30 mouse cellular contexts compared by ENCODE assay signal in genomic region chrX:150435367-150435766, GRCm38 (mm10). TPM values are rescaled to one million over a fixed set of nuclear protein-coding genes. Genes with fewer than 3 reads are reported as not detected.
A peak's percentile ranks its signal among the peaks of the same experiment; 100 is the strongest.
DNase-seq lines count a peak whose midpoint lies in the region; ATAC-seq and TF ChIP-seq lines count a peak whose summit lies in the region.
"Had no signal": no experiment of that assay in that cellular context is flagged by ENCODE, and none has a peak within 500 bp of the region (broad histone marks: within the 10 kb centered on the region; RNA-seq: fewer than 3 reads in every experiment).

No protein-coding gene starts in this region.

- no peak overlapping the region for H3K27ac ChIP-seq in liver, embryonic 12.5 days
- no peak overlapping the region for H3K27ac ChIP-seq in liver, postnatal 0 days (ENCODE audit: low read depth)
- H3K27ac ChIP-seq: embryonic facial prominence, embryonic 13.5 days; forebrain, embryonic 12.5 days; heart, embryonic 10.5 days; hindbrain, embryonic 13.5 days; layer of hippocampus, adult 2 months; left cerebral cortex, adult 2 months; limb, embryonic 13.5 days had no signal

- no peak for TF ChIP-seq CTCF in liver, postnatal 0 days (IDR thresholded peaks at IDR 0.05; ENCODE audit: low read depth)

- no peak overlapping the region for H3K4me2 ChIP-seq in liver, embryonic 12.5 days
- H3K4me2 ChIP-seq in liver, postnatal 0 days (ENCODE audit: low read depth, low read length), result no peak overlapping the region
- H3K4me2 ChIP-seq: embryonic facial prominence, embryonic 13.5 days; forebrain, embryonic 12.5 days; hindbrain, embryonic 13.5 days; limb, embryonic 13.5 days; lung, embryonic 14.5 days had no signal

- no peak overlapping the region for H3K4me3 ChIP-seq in liver, embryonic 12.5 days
- no peak overlapping the region for H3K4me3 ChIP-seq in liver, postnatal 0 days (ENCODE audit: low read depth, low read length)
- H3K4me3 ChIP-seq: embryonic facial prominence, embryonic 13.5 days; erythroblast, embryonic 14.5 days; forebrain, embryonic 12.5 days; heart, embryonic 10.5 days; hindbrain, embryonic 13.5 days; layer of hippocampus, adult 2 months; left cerebral cortex, adult 2 months; limb, embryonic 13.5 days had no signal

- TF ChIP-seq EP300 in liver, postnatal 0 days (IDR thresholded peaks at IDR 0.05; ENCODE audit: low read depth), result no peak

- H3K9ac ChIP-seq in liver, embryonic 12.5 days, result no peak overlapping the region
- H3K9ac ChIP-seq in liver, postnatal 0 days (replicated peaks), result no peak overlapping the region
- H3K9ac ChIP-seq: embryonic facial prominence, embryonic 13.5 days; forebrain, embryonic 12.5 days; hindbrain, embryonic 13.5 days; limb, embryonic 13.5 days; lung, embryonic 14.5 days had no signal

- peaks cover 20% of the 10 kb centered on the region for H3K4me1 ChIP-seq in liver, embryonic 12.5 days
- no peaks in the 10 kb centered on the region for H3K4me1 ChIP-seq in liver, postnatal 0 days (ENCODE audit: insufficient read depth)
- H3K4me1 ChIP-seq: embryonic facial prominence, embryonic 13.5 days; forebrain, embryonic 12.5 days; heart, embryonic 10.5 days; hindbrain, embryonic 13.5 days; limb, embryonic 13.5 days had no signal

- no peaks in the 10 kb centered on the region for H3K27me3 ChIP-seq in liver, embryonic 12.5 days (replicated peaks)
- H3K27me3 ChIP-seq in liver, postnatal 0 days (ENCODE audit: insufficient read depth, low read length), result no peaks in the 10 kb centered on the region
- H3K27me3 ChIP-seq: embryonic facial prominence, embryonic 13.5 days; forebrain, embryonic 12.5 days; hindbrain, embryonic 13.5 days; limb, embryonic 13.5 days had no signal

- H3K9me3 ChIP-seq in liver, embryonic 12.5 days (replicated peaks), result no peaks in the 10 kb centered on the region
- no peaks in the 10 kb centered on the region for H3K9me3 ChIP-seq in liver, postnatal 0 days (ENCODE audit: low read length)
- H3K9me3 ChIP-seq: embryonic facial prominence, embryonic 13.5 days; forebrain, embryonic 12.5 days; heart, embryonic 10.5 days; hindbrain, embryonic 13.5 days; limb, embryonic 13.5 days had no signal

- WGBS in liver, embryonic 12.5 days (ENCODE audit: insufficient replicate concordance), result 46% methylated on average over 7 of the region's 7 CpGs
- WGBS in liver, postnatal 0 days (ENCODE audit: insufficient replicate concordance), result 66% methylated on average over 7 of the region's 7 CpGs

- no peaks in the 10 kb centered on the region for H3K36me3 ChIP-seq in liver, embryonic 12.5 days
- no peaks in the 10 kb centered on the region for H3K36me3 ChIP-seq in liver, postnatal 0 days (replicated peaks; ENCODE audit: insufficient read depth, low read length)
- H3K36me3 ChIP-seq: embryonic facial prominence, embryonic 13.5 days; forebrain, embryonic 12.5 days; heart, embryonic 10.5 days; hindbrain, embryonic 13.5 days; limb, embryonic 13.5 days had no signal

- peak; percentile 65; the same call in 1 of the 2 replicates for ATAC-seq in erythroblast, adult 5-6 weeks (replicated peaks; ENCODE audit: low FRiP score, poor library complexity, severe bottlenecking)
- ATAC-seq in liver, embryonic 12.5 days, result peak; percentile 97
- peak; percentile 35; the same call in 1 of the 2 replicates for ATAC-seq in liver, postnatal 0 days
- ATAC-seq: intestine, embryonic 16.5 days had no signal

- DNase-seq in liver, postnatal 0 days, result no peak
- DNase-seq in testis, postnatal 14 days (ENCODE audit: low spot score), result peak; percentile 19
- no peak for DNase-seq in left cerebral cortex, adult 8-10 months (ENCODE audit: low spot score in 2 of 2)
- no peak for DNase-seq in urinary bladder, postnatal 10 days (ENCODE audit: low spot score)
- no peak for DNase-seq in gastrocnemius, postnatal 4 days (ENCODE audit: low spot score in 2 of 2)
- DNase-seq in kidney, postnatal 14 days, result no peak
- DNase-seq: adrenal gland, postnatal 10 days; B cell, adult 2 months; cerebellum, adult 11-12 months; cerebellum, adult 9-11 months; gastrocnemius, postnatal 14 days; heart, adult 11 months; heart, postnatal 4 days; kidney, adult 8-10 months; kidney, postnatal 25 days; lung, embryonic 14.5 days; lung, postnatal 4 days; midbrain, embryonic 14.5 days; thymus, postnatal 14 days had no signal

RNA-seq across cellular contexts. Expression of gene Tmem29, which starts 23.6 kb away (rescaled TPM):
- 9.4 and 31.5 TPM in 2 replicates for total RNA-seq in erythroblast, adult 5-6 weeks (2015; ENCODE audit: low replicate concordance)
- total RNA-seq in erythroblast, adult 5-6 weeks (2017; ENCODE audit: low replicate concordance), result 10.3 and 19.4 TPM in 2 replicates
- polyA plus RNA-seq in liver, embryonic 12.5 days (2016; fragmentation: Nextera tagmentation; extraction: Ambion mirVana), result 16.5 and 18.0 TPM in 2 replicates
- polyA plus RNA-seq in liver, postnatal 0 days (2015; fragmentation: Nextera tagmentation; extraction: Ambion mirVana), result 9.9 and 10.0 TPM in 2 replicates
- total RNA-seq in left cerebral cortex, adult 8-10 months (2022), result 10 to 100 TPM; 31.7 to 37.0 (median 36.5) TPM
- 10 to 100 TPM in 1 of 2 experiments, 1 to 10 TPM in 1; 7.2 to 10.0 TPM for total RNA-seq in gastrocnemius, postnatal 4 days (2021)

Comparison
In these comparisons a context has a peak if more than half of its experiments do, and no peak if none do; other contexts are left out.
1. ATAC-seq: peak in every context shown above with its lines; median percentile 97 in liver, embryonic 12.5 days; 65 in erythroblast, adult 5-6 weeks; 35 in liver, postnatal 0 days.